Mouse (Mus musculus) urinary bladder, postnatal 36 days (tissue): ENCODE data around the gene Ksr1.
A peak's percentile ranks its signal among the peaks of the same experiment; 100 is the strongest.

Source experiments
- DNase-seq, 2 experiments: peaks; one replicate each; pipeline ENCODE4 v3.0.0; 2022; ENCODE audit warnings: low spot score in 2 of 2, mixed read lengths in 1 of 2

Ksr1 gene

GRCm38 (mm10) chr11:79045231-79045630 is 101.0 kb downstream of the Ksr1 start:
- DNase-seq = no peak

GRCm38 (mm10) chr11:79044798-79045197 is 101.4 kb downstream of the Ksr1 start:
- no peak for DNase-seq

- no peak for DNase-seq
These were observed 104.2 kb downstream of the Ksr1 start for GRCm38 (mm10) chr11:79041908-79042430.

- DNase-seq = peak in 1 of 2 experiments; percentile 76
These were observed 106.7 kb downstream of the Ksr1 start for GRCm38 (mm10) chr11:79039488-79039887.

GRCm38 (mm10) chr11:79037555-79037954 is 108.7 kb downstream of the Ksr1 start:
- no peak for DNase-seq

- no peak for DNase-seq
These were observed 109.9 kb downstream of the Ksr1 start for GRCm38 (mm10) chr11:79036324-79036723.

GRCm38 (mm10) chr11:79033636-79034035 is 112.6 kb downstream of the Ksr1 start:
- DNase-seq = no peak

GRCm38 (mm10) chr11:79033021-79033420 is 113.2 kb downstream of the Ksr1 start:
- DNase-seq = no peak

- DNase-seq = no peak
These were observed 114.8 kb downstream of the Ksr1 start for GRCm38 (mm10) chr11:79031452-79031746.

- peak; percentile 78 to 87 for DNase-seq
These were observed 115.4 kb downstream of the Ksr1 start for GRCm38 (mm10) chr11:79030570-79031451.

GRCm38 (mm10) chr11:79023751-79024150 is 122.5 kb downstream of the Ksr1 start:
- DNase-seq = no peak

GRCm38 (mm10) chr11:79023342-79023741 is 122.9 kb downstream of the Ksr1 start:
- no peak for DNase-seq

GRCm38 (mm10) chr11:79022836-79023235 is 123.4 kb downstream of the Ksr1 start:
- no peak for DNase-seq

GRCm38 (mm10) chr11:79020535-79021045 is 125.6 kb downstream of the Ksr1 start:
- no peak for DNase-seq

- DNase-seq = peak in 1 of 2 experiments; percentile 36
These were observed 126.2 kb downstream of the Ksr1 start for GRCm38 (mm10) chr11:79019839-79020534.

GRCm38 (mm10) chr11:79018954-79019704 is 127.1 kb downstream of the Ksr1 start:
- peak; percentile 58 to 70 for DNase-seq

- no peak for DNase-seq
These were observed 129.0 kb downstream of the Ksr1 start for GRCm38 (mm10) chr11:79017161-79017606.

GRCm38 (mm10) chr11:79016236-79016635 is 130.0 kb downstream of the Ksr1 start:
- DNase-seq = no peak

GRCm38 (mm10) chr11:79015660-79016215 is 130.5 kb downstream of the Ksr1 start:
- DNase-seq = no peak

GRCm38 (mm10) chr11:79014602-79015325 is 131.4 kb downstream of the Ksr1 start:
- DNase-seq = no peak

- DNase-seq = no peak
These were observed 132.4 kb downstream of the Ksr1 start for GRCm38 (mm10) chr11:79013806-79014205.
